Mouse (Mus musculus): Measurements from ENCODE around the gene 4930522H14Rik. TPM values are rescaled to one million over a fixed set of nuclear protein-coding genes. Genes with fewer than 3 reads are reported as not detected.

4930522H14Rik gene
- not detected in 2 replicates for polyA plus RNA-seq (2015; fragmentation: Nextera tagmentation; extraction: Ambion mirVana)

DNA sequence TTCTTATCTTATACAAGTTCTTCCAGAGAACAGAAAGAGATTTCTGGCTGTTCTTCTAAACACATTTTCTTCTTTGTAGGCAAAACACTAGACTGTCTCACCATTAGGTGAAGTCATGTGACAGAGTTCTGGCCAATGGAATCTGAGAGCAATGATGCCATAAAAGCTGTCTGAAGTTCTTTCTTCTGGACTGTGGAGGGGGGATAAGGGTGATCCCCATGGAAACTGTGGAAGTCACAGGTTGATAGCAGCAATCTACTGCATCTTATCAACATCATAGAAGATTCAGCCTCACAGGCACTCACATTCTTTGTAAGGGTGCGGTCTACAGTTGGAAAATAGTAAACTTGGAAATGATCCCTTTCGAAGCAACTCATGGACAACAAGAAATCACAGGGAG is at the start of gene 4930522H14Rik:
Gene 4930522H14Rik, minus strand, starts transcription at position 187 of the 400 bp plus-strand sequence.

DNA sequence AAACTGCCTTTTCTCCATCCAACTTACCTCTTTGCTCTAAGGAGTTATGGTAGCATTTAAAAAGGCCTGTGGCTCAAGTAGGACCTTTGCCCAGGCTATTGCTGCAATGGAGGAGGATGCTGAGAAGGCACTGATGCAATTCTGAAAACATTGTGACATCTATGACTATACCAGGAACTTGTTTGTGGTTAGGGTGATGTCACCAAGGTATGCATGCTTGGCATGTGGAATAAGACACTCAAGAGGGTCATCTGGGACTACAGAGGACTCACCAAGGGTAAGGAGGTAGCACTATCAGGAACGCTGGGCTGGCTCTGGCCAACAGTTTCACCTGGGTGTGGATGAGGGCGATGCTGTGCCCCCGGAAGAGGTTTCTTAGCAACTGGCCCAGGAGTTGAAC is 46.5 kb downstream of the 4930522H14Rik start, which contains the start of gene Rnf11:
Gene Rnf11, minus strand, starts transcription at position 108 of the 400 bp plus-strand sequence.

Other genes with a start within 250 kb of the 4930522H14Rik start
- gene Ttc39a, start 124.7 kb downstream of the 4930522H14Rik start, polyA plus RNA-seq (2015; fragmentation: Nextera tagmentation; extraction: Ambion mirVana): 0.31 and 0.74 TPM in 2 replicates
- gene Rnf11, start 46.6 kb downstream of the 4930522H14Rik start, polyA plus RNA-seq (2015; fragmentation: Nextera tagmentation; extraction: Ambion mirVana): 57.6 and 59.4 TPM in 2 replicates
- gene Cdkn2c, start 135.9 kb upstream of the 4930522H14Rik start, polyA plus RNA-seq (2015; fragmentation: Nextera tagmentation; extraction: Ambion mirVana): 10.3 and 32.1 TPM in 2 replicates
- 19.3 and 21.1 TPM in 2 replicates for gene Faf1, start 145.3 kb upstream of the 4930522H14Rik start, polyA plus RNA-seq (2015; fragmentation: Nextera tagmentation; extraction: Ambion mirVana)